Mouse (Mus musculus): ENCODE measurements around the gene Pcnx3. TPM values are rescaled to one million over a fixed set of nuclear protein-coding genes. Genes with fewer than 3 reads are reported as not detected.
"Not testable (repeated sequence)": the region's sequence is repeated elsewhere in the genome, so short reads cannot be mapped to it uniquely, and the experiment has no call there.

The Pcnx3 gene
- polyA plus RNA-seq, 1 experiment from 2014 or later, result 17.3 TPM

GRCm38 (mm10) chr19:5686954-5687353 lies 1.8 kb downstream of the Pcnx3 start:
- not testable (repeated sequence) for H3K27me3 ChIP-seq (ENCODE audit: control insufficient read depth, insufficient read depth, low read length); ATAC-seq (ENCODE audit: insufficient number of reproducible peaks, insufficient read depth, low FRiP score, low read depth); H3K9me3 ChIP-seq (ENCODE audit: control insufficient read depth, low read length); H3K9ac ChIP-seq (ENCODE audit: low read length); H3K27ac ChIP-seq (replicated peaks in 1 of 2; ENCODE audit: control insufficient read depth in 1 of 2, insufficient read depth in 1 of 2, low read depth in 2 of 2, low read length in 2 of 2)
- Histone ChIP-seq H3K4me3 (ENCODE audit: control insufficient read depth in 1 of 2, insufficient read depth in 1 of 2, low read depth in 1 of 2, low read length in 2 of 2) (peak overlapping the region in 1 of 2 experiments; percentile 52; a peak in 1 of 4 replicates), H3K4me2 (ENCODE audit: low read length) (peak overlapping the region; percentile 100; the same call in 1 of the 2 replicates), H3K4me1 (ENCODE audit: control insufficient read depth in 2 of 2, insufficient read depth in 2 of 2, low read length in 2 of 2) (peaks cover 16 to 30% of the 10 kb centered on the region in 2 experiments), H3K36me3 (ENCODE audit: control insufficient read depth, insufficient read depth, low read length) (peaks cover 66% of the 10 kb centered on the region)
- 93% methylated on average over 11 of the region's 12 CpGs for WGBS

DNA sequence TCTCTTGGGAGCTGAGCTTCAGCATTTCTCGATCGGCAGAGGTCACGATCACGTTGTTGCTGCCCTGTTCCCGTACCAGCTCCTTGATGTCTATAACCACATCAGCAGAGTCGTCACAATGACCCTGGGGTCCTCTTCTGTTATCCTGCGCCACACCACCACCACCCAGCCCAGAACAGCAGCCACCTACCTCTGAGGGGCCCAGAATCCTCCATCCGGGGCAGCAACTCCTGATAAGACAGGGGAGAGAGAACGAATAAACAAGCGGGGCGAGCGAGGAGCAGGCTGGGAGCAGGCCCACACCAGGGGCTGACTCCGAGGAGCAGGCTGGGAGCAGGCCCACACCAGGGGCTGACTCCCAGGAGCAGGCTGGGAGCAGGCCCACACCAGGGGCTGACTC lies 2.3 kb downstream of the Pcnx3 start:
- Histone ChIP-seq H3K27ac (replicated peaks in 1 of 2; ENCODE audit: control insufficient read depth in 1 of 2, insufficient read depth in 1 of 2, low read depth in 2 of 2, low read length in 2 of 2) (no peak overlapping the region), H3K4me2 (ENCODE audit: low read length) (no peak overlapping the region), H3K4me1 (ENCODE audit: control insufficient read depth in 2 of 2, insufficient read depth in 2 of 2, low read length in 2 of 2) (peaks cover 13 to 25% of the 10 kb centered on the region in 2 experiments), H3K27me3 (ENCODE audit: control insufficient read depth, insufficient read depth, low read length) (no peaks in the 10 kb centered on the region), H3K9me3 (ENCODE audit: control insufficient read depth, low read length) (no peaks in the 10 kb centered on the region), H3K36me3 (ENCODE audit: control insufficient read depth, insufficient read depth, low read length) (peaks cover 66% of the 10 kb centered on the region), H3K9ac (ENCODE audit: low read length) (no peak overlapping the region), H3K4me3 (ENCODE audit: control insufficient read depth in 1 of 2, insufficient read depth in 1 of 2, low read depth in 1 of 2, low read length in 2 of 2) (no peak overlapping the region)
- WGBS, result 81% methylated on average over 13 of the region's 13 CpGs
- ATAC-seq (ENCODE audit: insufficient number of reproducible peaks, insufficient read depth, low FRiP score, low read depth), result no peak

DNA sequence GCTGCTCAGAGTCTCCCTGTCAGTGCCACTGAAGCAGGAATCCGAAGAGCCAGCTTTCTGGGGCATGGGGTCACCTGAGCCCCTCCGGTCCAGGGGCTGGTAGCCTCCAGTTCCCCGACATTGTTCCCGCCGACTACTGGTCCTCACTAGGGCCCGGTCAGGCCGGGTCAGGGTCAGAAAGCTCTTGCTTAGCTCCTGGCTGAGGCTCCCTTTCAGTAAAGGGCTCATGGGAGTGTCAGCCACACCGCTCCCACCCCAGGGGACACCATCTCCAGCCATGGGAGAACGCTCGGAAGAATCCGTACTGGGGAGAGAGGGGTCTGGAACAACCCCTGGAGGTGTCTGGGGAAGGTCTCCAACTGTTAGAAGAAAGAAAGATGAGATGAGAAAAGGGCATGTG lies 2.8 kb downstream of the Pcnx3 start:
- Histone ChIP-seq H3K27me3 (ENCODE audit: control insufficient read depth, insufficient read depth, low read length) (no peaks in the 10 kb centered on the region), H3K4me2 (ENCODE audit: low read length) (no peak overlapping the region), H3K36me3 (ENCODE audit: control insufficient read depth, insufficient read depth, low read length) (peaks cover 66% of the 10 kb centered on the region), H3K9ac (ENCODE audit: low read length) (no peak overlapping the region), H3K27ac (replicated peaks in 1 of 2; ENCODE audit: control insufficient read depth in 1 of 2, insufficient read depth in 1 of 2, low read depth in 2 of 2, low read length in 2 of 2) (no peak overlapping the region), H3K9me3 (ENCODE audit: control insufficient read depth, low read length) (no peaks in the 10 kb centered on the region), H3K4me1 (ENCODE audit: control insufficient read depth in 2 of 2, insufficient read depth in 2 of 2, low read length in 2 of 2) (peaks cover 11 to 19% of the 10 kb centered on the region in 2 experiments), H3K4me3 (ENCODE audit: control insufficient read depth in 1 of 2, insufficient read depth in 1 of 2, low read depth in 1 of 2, low read length in 2 of 2) (no peak overlapping the region)
- ATAC-seq (ENCODE audit: insufficient number of reproducible peaks, insufficient read depth, low FRiP score, low read depth), result no peak
- WGBS, result 90% methylated on average over 11 of the region's 11 CpGs

DNA sequence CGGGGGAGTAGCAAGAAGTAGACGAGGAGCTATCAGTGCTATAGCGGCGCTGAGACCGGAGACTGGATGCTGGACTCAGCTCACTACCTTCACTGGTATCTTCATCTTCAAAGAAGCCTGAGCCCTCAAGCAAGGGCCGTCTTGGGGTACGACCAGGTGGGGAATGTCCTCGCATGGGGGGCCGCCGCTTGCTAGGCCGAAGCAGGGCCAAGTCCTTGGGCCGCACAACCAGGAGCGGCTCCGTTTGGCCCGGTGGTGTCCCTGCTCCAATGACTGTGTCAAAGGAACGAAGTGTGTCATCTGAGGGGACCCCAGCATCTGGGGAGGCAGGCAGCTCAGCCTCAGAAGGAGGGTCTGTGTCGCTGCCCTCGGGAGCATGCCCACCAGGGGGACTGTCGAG lies 3.3 kb downstream of the Pcnx3 start:
- 89% methylated on average over 19 of the region's 19 CpGs for WGBS
- H3K36me3 ChIP-seq (ENCODE audit: control insufficient read depth, insufficient read depth, low read length), result peaks cover 68% of the 10 kb centered on the region
- no peaks in the 10 kb centered on the region for H3K27me3 ChIP-seq (ENCODE audit: control insufficient read depth, insufficient read depth, low read length)
- H3K4me1 ChIP-seq (ENCODE audit: control insufficient read depth in 2 of 2, insufficient read depth in 2 of 2, low read length in 2 of 2), result peaks cover 6 to 15% of the 10 kb centered on the region in 2 experiments
- H3K9me3 ChIP-seq (ENCODE audit: control insufficient read depth, low read length), result no peaks in the 10 kb centered on the region
- H3K9ac ChIP-seq (ENCODE audit: low read length), result no peak overlapping the region
- H3K4me2 ChIP-seq (ENCODE audit: low read length), result no peak overlapping the region
- no peak overlapping the region for H3K4me3 ChIP-seq (ENCODE audit: control insufficient read depth in 1 of 2, insufficient read depth in 1 of 2, low read depth in 1 of 2, low read length in 2 of 2)
- H3K27ac ChIP-seq (replicated peaks in 1 of 2; ENCODE audit: control insufficient read depth in 1 of 2, insufficient read depth in 1 of 2, low read depth in 2 of 2, low read length in 2 of 2), result no peak overlapping the region
- no peak for ATAC-seq (ENCODE audit: insufficient number of reproducible peaks, insufficient read depth, low FRiP score, low read depth)

DNA sequence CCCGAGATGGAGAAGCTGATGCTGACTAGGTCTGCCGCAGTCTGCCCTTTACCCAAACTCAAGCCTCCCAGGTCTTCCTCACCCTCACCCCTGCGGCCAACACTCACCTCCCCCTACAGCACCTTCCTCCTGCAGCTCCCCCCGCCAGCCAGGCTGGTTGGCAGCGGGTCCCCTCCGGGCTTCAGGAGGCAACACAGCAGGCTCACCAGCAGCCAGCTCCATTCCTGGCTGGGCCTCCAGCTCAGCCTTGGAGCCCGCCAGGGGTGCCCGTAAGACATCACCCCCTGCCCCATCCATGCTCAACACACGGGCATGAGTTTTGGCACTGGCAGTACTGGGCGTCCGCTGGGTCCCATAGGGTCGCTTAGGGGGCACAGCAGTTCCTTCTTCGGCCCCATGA lies 3.7 kb downstream of the Pcnx3 start:
- no peak overlapping the region for H3K4me3 ChIP-seq (ENCODE audit: control insufficient read depth in 1 of 2, insufficient read depth in 1 of 2, low read depth in 1 of 2, low read length in 2 of 2)
- H3K36me3 ChIP-seq (ENCODE audit: control insufficient read depth, insufficient read depth, low read length), result peaks cover 72% of the 10 kb centered on the region
- no peak overlapping the region for H3K4me2 ChIP-seq (ENCODE audit: low read length)
- WGBS, result 90% methylated on average over 13 of the region's 13 CpGs
- H3K4me1 ChIP-seq (ENCODE audit: control insufficient read depth in 2 of 2, insufficient read depth in 2 of 2, low read length in 2 of 2), result peaks cover 5 to 11% of the 10 kb centered on the region in 2 experiments
- H3K9ac ChIP-seq (ENCODE audit: low read length), result no peak overlapping the region
- no peaks in the 10 kb centered on the region for H3K9me3 ChIP-seq (ENCODE audit: control insufficient read depth, low read length)
- no peak overlapping the region for H3K27ac ChIP-seq (replicated peaks in 1 of 2; ENCODE audit: control insufficient read depth in 1 of 2, insufficient read depth in 1 of 2, low read depth in 2 of 2, low read length in 2 of 2)
- ATAC-seq (ENCODE audit: insufficient number of reproducible peaks, insufficient read depth, low FRiP score, low read depth), result no peak
- H3K27me3 ChIP-seq (ENCODE audit: control insufficient read depth, insufficient read depth, low read length), result no peaks in the 10 kb centered on the region

DNA sequence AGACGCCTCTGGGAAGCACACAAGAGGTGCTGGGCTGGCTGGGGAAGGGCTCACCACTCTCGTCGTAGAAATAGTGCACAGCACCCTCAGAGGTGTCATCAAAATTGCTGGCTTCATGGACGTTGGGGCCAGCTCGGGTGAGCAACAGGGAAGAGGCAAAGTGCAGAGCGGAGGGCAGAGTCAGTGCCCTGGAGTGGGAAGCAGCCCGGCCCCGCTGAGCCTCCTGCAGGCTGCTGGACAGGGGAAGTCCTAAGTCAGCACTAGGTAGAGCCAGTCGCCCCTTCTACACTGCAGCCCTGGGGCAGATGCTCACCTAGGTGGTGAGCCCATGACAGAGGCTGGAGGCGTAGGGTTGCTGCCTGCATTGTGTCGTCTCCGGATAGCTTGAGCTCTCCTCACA lies 4.5 kb downstream of the Pcnx3 start:
- Histone ChIP-seq H3K4me2 (ENCODE audit: low read length) (no peak overlapping the region), H3K9me3 (ENCODE audit: control insufficient read depth, low read length) (no peaks in the 10 kb centered on the region), H3K27me3 (ENCODE audit: control insufficient read depth, insufficient read depth, low read length) (no peaks in the 10 kb centered on the region), H3K36me3 (ENCODE audit: control insufficient read depth, insufficient read depth, low read length) (peaks cover 80% of the 10 kb centered on the region), H3K27ac (replicated peaks in 1 of 2; ENCODE audit: control insufficient read depth in 1 of 2, insufficient read depth in 1 of 2, low read depth in 2 of 2, low read length in 2 of 2) (no peak overlapping the region), H3K4me3 (ENCODE audit: control insufficient read depth in 1 of 2, insufficient read depth in 1 of 2, low read depth in 1 of 2, low read length in 2 of 2) (no peak overlapping the region), H3K9ac (ENCODE audit: low read length) (no peak overlapping the region), H3K4me1 (ENCODE audit: control insufficient read depth in 2 of 2, insufficient read depth in 2 of 2, low read length in 2 of 2) (peaks cover 5 to 11% of the 10 kb centered on the region in 2 experiments)
- WGBS, result 91% methylated on average over 12 of the region's 12 CpGs
- ATAC-seq (ENCODE audit: insufficient number of reproducible peaks, insufficient read depth, low FRiP score, low read depth), result no peak

DNA sequence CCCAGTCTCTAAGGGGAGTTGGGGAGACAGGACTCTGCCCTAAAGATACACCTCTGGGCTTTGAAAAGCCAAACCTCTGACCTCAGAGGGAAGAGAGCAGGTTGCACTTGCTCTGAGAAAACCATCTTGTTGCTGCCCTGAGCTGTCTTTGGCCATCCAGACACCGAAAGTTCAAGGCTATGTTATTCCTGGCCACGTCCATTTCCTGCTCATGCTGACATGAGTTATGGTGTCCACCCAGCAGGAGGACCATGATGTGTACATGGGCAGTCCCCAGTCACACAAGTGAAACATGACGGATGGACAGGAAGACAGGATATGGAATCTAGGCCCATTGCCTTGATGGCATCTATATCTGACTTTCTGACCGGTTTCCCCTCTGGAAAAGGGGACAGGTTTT lies 8.3 kb downstream of the Pcnx3 start:
- H3K9me3 ChIP-seq (ENCODE audit: control insufficient read depth, low read length), result no peaks in the 10 kb centered on the region
- no peak overlapping the region for H3K4me2 ChIP-seq (ENCODE audit: low read length)
- no peaks in the 10 kb centered on the region for H3K27me3 ChIP-seq (ENCODE audit: control insufficient read depth, insufficient read depth, low read length)
- no peak overlapping the region for H3K27ac ChIP-seq (replicated peaks in 1 of 2; ENCODE audit: control insufficient read depth in 1 of 2, insufficient read depth in 1 of 2, low read depth in 2 of 2, low read length in 2 of 2)
- 72% methylated on average over 4 of the region's 4 CpGs for WGBS
- no peak overlapping the region for H3K4me3 ChIP-seq (ENCODE audit: control insufficient read depth in 1 of 2, insufficient read depth in 1 of 2, low read depth in 1 of 2, low read length in 2 of 2)
- H3K36me3 ChIP-seq (ENCODE audit: control insufficient read depth, insufficient read depth, low read length), result peaks cover 96% of the 10 kb centered on the region
- H3K9ac ChIP-seq (ENCODE audit: low read length), result no peak overlapping the region
- no peak for ATAC-seq (ENCODE audit: insufficient number of reproducible peaks, insufficient read depth, low FRiP score, low read depth)
- no peaks in the 10 kb centered on the region for H3K4me1 ChIP-seq (ENCODE audit: control insufficient read depth in 2 of 2, insufficient read depth in 2 of 2, low read length in 2 of 2)

DNA sequence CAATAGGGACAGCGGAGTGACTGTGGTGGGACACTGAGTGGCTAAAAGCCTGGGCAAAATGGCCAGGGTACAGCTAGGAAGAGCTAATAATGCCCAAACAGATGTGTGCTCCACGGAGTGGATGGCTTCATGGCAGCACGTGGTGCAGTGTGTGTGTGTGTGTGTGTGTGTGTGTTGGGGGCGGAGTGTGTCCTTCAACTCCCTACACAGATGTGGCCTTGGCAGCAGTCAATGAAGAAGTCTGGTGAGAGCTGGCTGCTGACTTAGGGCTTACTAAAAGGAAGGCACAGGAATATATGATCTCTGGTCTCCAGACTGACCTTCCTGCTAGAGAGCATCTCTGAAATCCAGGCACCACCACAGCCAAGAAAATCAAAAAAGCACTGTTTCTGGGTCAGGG lies 20.3 kb downstream of the Pcnx3 start:
- ATAC-seq (ENCODE audit: insufficient number of reproducible peaks, insufficient read depth, low FRiP score, low read depth), result no peak
- WGBS, result 91% methylated on average over 4 of the region's 4 CpGs
- no peak overlapping the region for H3K4me3 ChIP-seq (ENCODE audit: control insufficient read depth in 1 of 2, insufficient read depth in 1 of 2, low read depth in 1 of 2, low read length in 2 of 2)
- H3K27ac ChIP-seq (replicated peaks in 1 of 2; ENCODE audit: control insufficient read depth in 1 of 2, insufficient read depth in 1 of 2, low read depth in 2 of 2, low read length in 2 of 2), result no peak overlapping the region
- H3K9ac ChIP-seq (ENCODE audit: low read length), result no peak overlapping the region
- H3K36me3 ChIP-seq (ENCODE audit: control insufficient read depth, insufficient read depth, low read length), result peaks cover 83% of the 10 kb centered on the region
- H3K4me1 ChIP-seq (ENCODE audit: control insufficient read depth in 2 of 2, insufficient read depth in 2 of 2, low read length in 2 of 2), result peaks cover 3 to 7% of the 10 kb centered on the region in 2 experiments; a peak in 3 of 4 replicates
- H3K4me2 ChIP-seq (ENCODE audit: low read length), result no peak overlapping the region
- H3K27me3 ChIP-seq (ENCODE audit: control insufficient read depth, insufficient read depth, low read length), result no peaks in the 10 kb centered on the region
- H3K9me3 ChIP-seq (ENCODE audit: control insufficient read depth, low read length), result no peaks in the 10 kb centered on the region
